In the genomic region with DNA sequence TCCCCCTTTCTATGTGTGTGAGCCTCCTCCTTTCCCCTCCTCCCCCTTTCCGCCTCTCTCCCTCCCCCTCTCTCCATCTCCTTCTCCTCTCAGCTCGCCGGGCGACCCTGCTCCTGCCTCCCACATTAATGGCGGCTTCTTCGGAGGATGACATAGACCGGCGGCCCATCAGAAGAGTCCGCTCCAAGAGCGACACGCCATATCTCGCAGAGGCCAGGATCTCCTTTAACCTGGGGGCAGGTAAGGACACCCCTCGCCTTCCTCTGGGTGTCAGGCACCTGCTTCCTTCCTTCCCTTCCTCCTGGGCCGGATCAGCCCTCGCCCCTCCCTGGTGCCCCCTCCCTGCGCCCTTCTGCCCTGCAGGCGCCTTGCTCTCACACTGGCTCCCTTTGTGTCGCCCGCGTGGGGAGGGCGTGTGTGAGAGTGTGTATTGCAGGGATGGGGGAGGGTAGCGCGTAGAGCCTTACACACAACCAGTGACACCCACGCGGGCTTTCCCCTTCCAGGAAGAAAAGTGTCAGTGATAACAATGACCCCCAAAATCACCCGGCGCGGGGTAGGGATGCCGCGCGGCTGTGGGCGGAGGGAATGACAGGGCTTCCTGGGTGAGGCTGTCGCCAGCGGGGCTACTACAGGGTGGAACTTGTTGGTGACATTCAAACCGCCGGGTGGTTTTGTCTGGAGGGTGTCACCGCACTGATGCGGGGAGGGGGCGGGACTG, we compare ENCODE assay signal across 7 mouse cellular contexts. TPM values are rescaled to one million over a fixed set of nuclear protein-coding genes. Genes with fewer than 3 reads are reported as not detected.
A peak's percentile ranks its signal among the peaks of the same experiment; 100 is the strongest.
DNase-seq lines count a peak whose midpoint lies in the region; ATAC-seq and TF ChIP-seq lines count a peak whose summit lies in the region.

No protein-coding gene starts in this region.

- H3K36me3 ChIP-seq in liver, embryonic 11.5 days (ENCODE audit: control insufficient read depth, insufficient read depth, low read length) = no peaks in the 10 kb centered on the region
- H3K36me3 ChIP-seq in liver, postnatal 0 days (replicated peaks; ENCODE audit: insufficient read depth, low read length) = no peaks in the 10 kb centered on the region
- H3K36me3 ChIP-seq in forebrain, embryonic 11.5 days (ENCODE audit: control insufficient read depth, insufficient read depth, low read length) = no peaks in the 10 kb centered on the region
- no peaks in the 10 kb centered on the region for H3K36me3 ChIP-seq in limb, embryonic 14.5 days (ENCODE audit: control insufficient read depth, insufficient read depth, low read length)
- no peaks in the 10 kb centered on the region for H3K36me3 ChIP-seq in stomach, postnatal 0 days (ENCODE audit: control insufficient read depth, insufficient read depth, low read length)

- no peaks in the 10 kb centered on the region for H3K4me1 ChIP-seq in liver, embryonic 11.5 days (replicated peaks; ENCODE audit: control insufficient read depth, insufficient read depth, low read length)
- no peaks in the 10 kb centered on the region for H3K4me1 ChIP-seq in liver, postnatal 0 days (ENCODE audit: insufficient read depth)
- no peaks in the 10 kb centered on the region for H3K4me1 ChIP-seq in forebrain, embryonic 11.5 days (replicated peaks; ENCODE audit: control insufficient read depth, insufficient read depth, low read length)
- H3K4me1 ChIP-seq in limb, embryonic 14.5 days (ENCODE audit: control insufficient read depth, insufficient read depth, low read length) = no peaks in the 10 kb centered on the region
- no peaks in the 10 kb centered on the region for H3K4me1 ChIP-seq in stomach, postnatal 0 days (replicated peaks; ENCODE audit: control insufficient read depth, insufficient read depth)

- peaks cover 34% of the 10 kb centered on the region for H3K27me3 ChIP-seq in liver, embryonic 11.5 days (replicated peaks; ENCODE audit: control insufficient read depth, insufficient read depth, low read length)
- peaks cover 26% of the 10 kb centered on the region for H3K27me3 ChIP-seq in liver, postnatal 0 days (ENCODE audit: insufficient read depth, low read length)
- peaks cover 2% of the 10 kb centered on the region; the same call in 1 of the 2 replicates for H3K27me3 ChIP-seq in forebrain, embryonic 11.5 days (ENCODE audit: control insufficient read depth, insufficient read depth, low read length)
- peaks cover 32% of the 10 kb centered on the region for H3K27me3 ChIP-seq in limb, embryonic 14.5 days (ENCODE audit: control insufficient read depth, insufficient read depth, low read length)
- H3K27me3 ChIP-seq in stomach, postnatal 0 days (ENCODE audit: control insufficient read depth, insufficient read depth, low read length) = no peaks in the 10 kb centered on the region

- 4% methylated on average over 39 of the region's 39 CpGs for WGBS in liver, embryonic 11.5 days
- WGBS in liver, postnatal 0 days (ENCODE audit: insufficient replicate concordance) = 5% methylated on average over 38 of the region's 39 CpGs
- WGBS in forebrain, embryonic 11.5 days = 1% methylated on average over 38 of the region's 39 CpGs
- WGBS in limb, embryonic 14.5 days = 1% methylated on average over 38 of the region's 39 CpGs
- WGBS in stomach, postnatal 0 days = 2% methylated on average over 39 of the region's 39 CpGs

- H3K4me2 ChIP-seq in liver, embryonic 11.5 days = peak overlapping the region; percentile 12; the same call in 1 of the 2 replicates
- H3K4me2 ChIP-seq in liver, postnatal 0 days (ENCODE audit: low read depth, low read length) = no peak overlapping the region
- H3K4me2 ChIP-seq in forebrain, embryonic 11.5 days (ENCODE audit: low read depth, low read length, severe bottlenecking) = peak overlapping the region; percentile 89
- peak overlapping the region; percentile 30; the same call in 1 of the 2 replicates for H3K4me2 ChIP-seq in limb, embryonic 14.5 days (replicated peaks; ENCODE audit: low read depth, low read length, severe bottlenecking)
- peak overlapping the region; percentile 18; the same call in 1 of the 2 replicates for H3K4me2 ChIP-seq in stomach, postnatal 0 days (replicated peaks; ENCODE audit: low read depth)

- TF ChIP-seq CTCF in liver, postnatal 0 days (IDR thresholded peaks at IDR 0.05; ENCODE audit: low read depth) = no peak
- TF ChIP-seq CTCF in stomach, postnatal 0 days (IDR thresholded peaks at IDR 0.05; ENCODE audit: low read depth) = no peak

- no peak for DNase-seq in liver, embryonic 11.5 days (ENCODE audit: low spot score)
- no peak for DNase-seq in liver, postnatal 0 days
- DNase-seq in cerebellum, adult 18-20 months = peak; percentile 71 to 75
- peak; percentile 66 for DNase-seq in forebrain, embryonic 11.5 days (ENCODE audit: low spot score)
- no peak for DNase-seq in limb, embryonic 14.5 days (ENCODE audit: low spot score)
- DNase-seq in stomach, postnatal 0 days (ENCODE audit: low spot score) = no peak
- DNase-seq in natural killer cell, adult 2 months (ENCODE audit: low spot score in 2 of 2) = no peak

- no peak overlapping the region for H3K9ac ChIP-seq in liver, embryonic 11.5 days (ENCODE audit: low read depth, low read length)
- no peak overlapping the region for H3K9ac ChIP-seq in liver, postnatal 0 days (replicated peaks)
- peak overlapping the region; percentile 75 for H3K9ac ChIP-seq in forebrain, embryonic 11.5 days (ENCODE audit: low read length)
- H3K9ac ChIP-seq in limb, embryonic 14.5 days (ENCODE audit: low read depth, low read length, severe bottlenecking) = no peak overlapping the region
- no peak overlapping the region for H3K9ac ChIP-seq in stomach, postnatal 0 days (ENCODE audit: low read length)

- H3K27ac ChIP-seq in liver, embryonic 11.5 days (ENCODE audit: low read depth, low read length) = no peak overlapping the region
- H3K27ac ChIP-seq in liver, postnatal 0 days (ENCODE audit: low read depth) = no peak overlapping the region
- H3K27ac ChIP-seq in forebrain, embryonic 11.5 days (ENCODE audit: low read depth, low read length) = no peak overlapping the region
- no peak overlapping the region for H3K27ac ChIP-seq in limb, embryonic 14.5 days (replicated peaks; ENCODE audit: low read depth, low read length)
- H3K27ac ChIP-seq in stomach, postnatal 0 days (replicated peaks) = no peak overlapping the region

- no peak for TF ChIP-seq POLR2A in limb, embryonic 14.5 days (IDR thresholded peaks at IDR 0.05; ENCODE audit: borderline replicate concordance, extremely low read depth, insufficient read depth, insufficient read length)

- no peak for TF ChIP-seq EP300 in liver, postnatal 0 days (IDR thresholded peaks at IDR 0.05; ENCODE audit: low read depth)
- TF ChIP-seq EP300 in stomach, postnatal 0 days (optimal IDR thresholded peaks at IDR 0.05) = no peak

- H3K9me3 ChIP-seq in liver, embryonic 11.5 days (ENCODE audit: control insufficient read depth, low read length) = no peaks in the 10 kb centered on the region
- H3K9me3 ChIP-seq in liver, postnatal 0 days (ENCODE audit: low read length) = no peaks in the 10 kb centered on the region
- H3K9me3 ChIP-seq in forebrain, embryonic 11.5 days (ENCODE audit: control insufficient read depth, low read length) = no peaks in the 10 kb centered on the region
- no peaks in the 10 kb centered on the region for H3K9me3 ChIP-seq in limb, embryonic 14.5 days (ENCODE audit: control insufficient read depth, low read length)
- H3K9me3 ChIP-seq in stomach, postnatal 0 days (ENCODE audit: control insufficient read depth, low read length) = no peaks in the 10 kb centered on the region

- no peak for ATAC-seq in liver, embryonic 11.5 days (replicated peaks; ENCODE audit: low FRiP score)
- ATAC-seq in liver, postnatal 0 days = no peak
- peak; percentile 80 for ATAC-seq in forebrain, embryonic 11.5 days (replicated peaks; ENCODE audit: low FRiP score)
- no peak for ATAC-seq in limb, embryonic 14.5 days (ENCODE audit: low FRiP score, low read depth)
- peak; percentile 32; the same call in 1 of the 2 replicates for ATAC-seq in stomach, postnatal 0 days (ENCODE audit: low FRiP score, low TSS enrichment)

- no peak overlapping the region for H3K4me3 ChIP-seq in liver, embryonic 11.5 days (ENCODE audit: low read depth, low read length)
- H3K4me3 ChIP-seq in liver, postnatal 0 days (ENCODE audit: low read depth, low read length) = no peak overlapping the region
- peak overlapping the region; percentile 58 for H3K4me3 ChIP-seq in forebrain, embryonic 11.5 days (ENCODE audit: low read depth, low read length)
- H3K4me3 ChIP-seq in limb, embryonic 14.5 days (replicated peaks; ENCODE audit: low read length) = peak overlapping the region; percentile 21; the same call in 1 of the 2 replicates
- no peak overlapping the region for H3K4me3 ChIP-seq in stomach, postnatal 0 days (ENCODE audit: low read depth, low read length)

RNA-seq across cellular contexts. Expression of gene Phactr1, which starts 29.3 kb away (rescaled TPM):
- polyA plus RNA-seq in liver, embryonic 11.5 days (2014; fragmentation: Nextera tagmentation; extraction: Ambion mirVana) = 1.3 and 1.4 TPM in 2 replicates
- polyA plus RNA-seq in liver, postnatal 0 days (2015; fragmentation: Nextera tagmentation; extraction: Ambion mirVana) = 0.72 and 0.96 TPM in 2 replicates
- 11.0 and 12.4 TPM in 2 replicates for polyA plus RNA-seq in forebrain, embryonic 11.5 days (2014; fragmentation: Nextera tagmentation; extraction: Ambion mirVana)
- polyA plus RNA-seq in limb, embryonic 14.5 days (2012; rRNA removed) = 3.0 and 3.6 TPM in 2 replicates
- polyA plus RNA-seq in limb, embryonic 14.5 days (2014; fragmentation: Nextera tagmentation; extraction: Ambion mirVana) = 6.4 and 6.7 TPM in 2 replicates
- 5.6 TPM in 2 replicates for polyA plus RNA-seq in stomach, postnatal 0 days (2015; fragmentation: Nextera tagmentation; extraction: Ambion mirVana)

Comparison
In these comparisons a context has a peak if more than half of its experiments do, and no peak if none do; other contexts are left out.
1. ATAC-seq: peak in forebrain, embryonic 11.5 days (single experiment) and stomach, postnatal 0 days (single experiment); none in liver, embryonic 11.5 days (single experiment), liver, postnatal 0 days (single experiment) and limb, embryonic 14.5 days (single experiment).
2. DNase-seq: peak in cerebellum, adult 18-20 months (2 of 2) and forebrain, embryonic 11.5 days (single experiment); none in liver, embryonic 11.5 days (single experiment), liver, postnatal 0 days (single experiment), limb, embryonic 14.5 days (single experiment), stomach, postnatal 0 days (single experiment) and natural killer cell, adult 2 months (0 of 2).
3. H3K4me3 ChIP-seq: peak in forebrain, embryonic 11.5 days (single experiment) and limb, embryonic 14.5 days (single experiment); none in liver, embryonic 11.5 days (single experiment), liver, postnatal 0 days (single experiment) and stomach, postnatal 0 days (single experiment).